ENCODE assay signal across 11 mouse cellular contexts in genomic region chr10:119054191-119055175, GRCm38 (mm10).
A peak's percentile ranks its signal among the peaks of the same experiment; 100 is the strongest.
DNase-seq lines count a peak whose midpoint lies in the region; ATAC-seq and TF ChIP-seq lines count a peak whose summit lies in the region.
"Had no signal": no experiment of that assay in that cellular context is flagged by ENCODE, and none has a peak within 500 bp of the region (broad histone marks: within the 10 kb centered on the region; RNA-seq: fewer than 3 reads in every experiment).

No protein-coding gene starts in this region.

- no peak for TF ChIP-seq POLR2A in kidney, adult 2 months (IDR thresholded peaks at IDR 0.05; ENCODE audit: low read depth, low read length)

- H3K27ac ChIP-seq in kidney, embryonic 15.5 days: peak overlapping the region; percentile 58; the same call in 1 of the 2 replicates
- H3K27ac ChIP-seq in kidney, adult 2 months (ENCODE audit: insufficient read depth, low read depth, low read length): no peak overlapping the region
- no peak overlapping the region for H3K27ac ChIP-seq in midbrain, embryonic 11.5 days (ENCODE audit: low read depth, low read length)
- no peak overlapping the region for H3K27ac ChIP-seq in midbrain, embryonic 10.5 days (replicated peaks)
- no peak overlapping the region for H3K27ac ChIP-seq in forebrain, embryonic 16.5 days (ENCODE audit: low read length)
- H3K27ac ChIP-seq in liver, postnatal 0 days (ENCODE audit: low read depth): no peak overlapping the region; the same call in 1 of the 2 replicates
- H3K27ac ChIP-seq: liver, embryonic 12.5 days had no signal

- no peak for TF ChIP-seq CTCF in kidney, adult 2 months (conservative IDR thresholded peaks at IDR 0.05; ENCODE audit: insufficient read depth, insufficient read length, low read depth, low read length)
- TF ChIP-seq CTCF in liver, postnatal 0 days (IDR thresholded peaks at IDR 0.05; ENCODE audit: low read depth): no peak

- H3K4me3 ChIP-seq in kidney, embryonic 15.5 days (replicated peaks): no peak overlapping the region
- H3K4me3 ChIP-seq in kidney, adult 2 months (ENCODE audit: insufficient read depth, low read depth, low read length): no peak overlapping the region
- no peak overlapping the region for H3K4me3 ChIP-seq in midbrain, embryonic 11.5 days (ENCODE audit: low read depth, low read length)
- no peak overlapping the region for H3K4me3 ChIP-seq in midbrain, embryonic 10.5 days
- H3K4me3 ChIP-seq in forebrain, embryonic 16.5 days (replicated peaks; ENCODE audit: low read length): no peak overlapping the region
- no peak overlapping the region for H3K4me3 ChIP-seq in liver, postnatal 0 days (ENCODE audit: low read depth, low read length)
- H3K4me3 ChIP-seq: liver, embryonic 12.5 days had no signal

- H3K36me3 ChIP-seq in kidney, embryonic 15.5 days: no peaks in the 10 kb centered on the region
- no peaks in the 10 kb centered on the region for H3K36me3 ChIP-seq in kidney, adult 2 months (ENCODE audit: control insufficient read depth, insufficient read depth, low read length)
- H3K36me3 ChIP-seq in midbrain, embryonic 11.5 days (ENCODE audit: control insufficient read depth, insufficient read depth, low read length): no peaks in the 10 kb centered on the region
- no peaks in the 10 kb centered on the region for H3K36me3 ChIP-seq in midbrain, embryonic 10.5 days
- no peaks in the 10 kb centered on the region for H3K36me3 ChIP-seq in forebrain, embryonic 16.5 days (ENCODE audit: control insufficient read depth, insufficient read depth)
- H3K36me3 ChIP-seq in liver, postnatal 0 days (replicated peaks; ENCODE audit: insufficient read depth, low read length): no peaks in the 10 kb centered on the region
- H3K36me3 ChIP-seq: liver, embryonic 12.5 days had no signal

- no peaks in the 10 kb centered on the region for H3K9me3 ChIP-seq in kidney, embryonic 15.5 days (replicated peaks)
- H3K9me3 ChIP-seq in midbrain, embryonic 11.5 days (ENCODE audit: control insufficient read depth, low read length): no peaks in the 10 kb centered on the region
- no peaks in the 10 kb centered on the region for H3K9me3 ChIP-seq in midbrain, embryonic 10.5 days (replicated peaks)
- no peaks in the 10 kb centered on the region for H3K9me3 ChIP-seq in forebrain, embryonic 16.5 days (ENCODE audit: control insufficient read depth, low read length)
- no peaks in the 10 kb centered on the region for H3K9me3 ChIP-seq in liver, postnatal 0 days (ENCODE audit: low read length)
- H3K9me3 ChIP-seq: liver, embryonic 12.5 days had no signal

- H3K4me2 ChIP-seq in kidney, embryonic 15.5 days: no peak overlapping the region
- no peak overlapping the region for H3K4me2 ChIP-seq in midbrain, embryonic 11.5 days
- H3K4me2 ChIP-seq in forebrain, embryonic 16.5 days (ENCODE audit: low read length): no peak overlapping the region; the same call in 1 of the 2 replicates
- H3K4me2 ChIP-seq in liver, postnatal 0 days (ENCODE audit: low read depth, low read length): no peak overlapping the region
- H3K4me2 ChIP-seq: liver, embryonic 12.5 days had no signal

- no peak for DNase-seq in kidney, adult 2 months
- DNase-seq in midbrain, embryonic 11.5 days (ENCODE audit: low spot score, missing footprints): peak; percentile 72
- no peak for DNase-seq in midbrain, embryonic 10.5 days (ENCODE audit: low spot score)
- DNase-seq in adipocyte (ENCODE audit: low spot score): peak; percentile 58
- DNase-seq in frontal cortex, postnatal 25 days (ENCODE audit: low spot score in 2 of 2): no peak
- no peak for DNase-seq in liver, postnatal 0 days
- DNase-seq: thymus, adult 2 months had no signal

- no peak overlapping the region for H3K9ac ChIP-seq in kidney, embryonic 15.5 days
- no peak overlapping the region for H3K9ac ChIP-seq in midbrain, embryonic 11.5 days (ENCODE audit: low read length)
- no peak overlapping the region for H3K9ac ChIP-seq in forebrain, embryonic 16.5 days (replicated peaks; ENCODE audit: low read depth, low read length)
- no peak overlapping the region for H3K9ac ChIP-seq in liver, postnatal 0 days (replicated peaks)
- H3K9ac ChIP-seq: liver, embryonic 12.5 days had no signal

- no peak for TF ChIP-seq EP300 in liver, postnatal 0 days (IDR thresholded peaks at IDR 0.05; ENCODE audit: low read depth)

- WGBS in kidney, embryonic 15.5 days: 74% methylated on average over 22 of the region's 22 CpGs
- WGBS in kidney, adult 2 months: 68% methylated on average over 22 of the region's 22 CpGs
- 89% methylated on average over 22 of the region's 22 CpGs for WGBS in midbrain, embryonic 11.5 days
- 92% methylated on average over 22 of the region's 22 CpGs for WGBS in midbrain, embryonic 10.5 days
- WGBS in forebrain, embryonic 16.5 days: 66% methylated on average over 22 of the region's 22 CpGs
- WGBS in liver, postnatal 0 days (ENCODE audit: insufficient replicate concordance): 75% methylated on average over 22 of the region's 22 CpGs

- H3K27me3 ChIP-seq in kidney, embryonic 15.5 days: 0 out of 2 replicates have a peak, but pooled peaks cover 4% of the 10 kb centered on the region
- no peaks in the 10 kb centered on the region for H3K27me3 ChIP-seq in kidney, adult 2 months (replicated peaks; ENCODE audit: control insufficient read depth, insufficient read depth, low read length)
- no peaks in the 10 kb centered on the region for H3K27me3 ChIP-seq in midbrain, embryonic 11.5 days (ENCODE audit: control insufficient read depth, insufficient read depth, low read length)
- no peaks in the 10 kb centered on the region for H3K27me3 ChIP-seq in midbrain, embryonic 10.5 days (ENCODE audit: low read depth, poor library complexity, severe bottlenecking)
- H3K27me3 ChIP-seq in forebrain, embryonic 16.5 days (replicated peaks; ENCODE audit: control insufficient read depth, insufficient read depth, low read length): no peaks in the 10 kb centered on the region
- no peaks in the 10 kb centered on the region for H3K27me3 ChIP-seq in liver, postnatal 0 days (ENCODE audit: insufficient read depth, low read length)

- H3K4me1 ChIP-seq in kidney, embryonic 15.5 days: peaks cover 36% of the 10 kb centered on the region
- H3K4me1 ChIP-seq in kidney, adult 2 months (ENCODE audit: control insufficient read depth, insufficient read depth, low read length): peaks cover 12% of the 10 kb centered on the region
- H3K4me1 ChIP-seq in midbrain, embryonic 11.5 days (ENCODE audit: control insufficient read depth, insufficient read depth, low read length): no peaks in the 10 kb centered on the region
- peaks cover 13% of the 10 kb centered on the region for H3K4me1 ChIP-seq in midbrain, embryonic 10.5 days
- peaks cover 13% of the 10 kb centered on the region for H3K4me1 ChIP-seq in forebrain, embryonic 16.5 days (replicated peaks; ENCODE audit: control insufficient read depth, insufficient read depth, low read length)
- peaks cover 8% of the 10 kb centered on the region for H3K4me1 ChIP-seq in liver, postnatal 0 days (ENCODE audit: insufficient read depth)

- no peak for ATAC-seq in kidney, embryonic 15.5 days (replicated peaks; ENCODE audit: low FRiP score)
- no peak for ATAC-seq in midbrain, embryonic 11.5 days (ENCODE audit: low FRiP score)
- peak; percentile 51; the same call in 1 of the 2 replicates for ATAC-seq in forebrain, embryonic 16.5 days
- ATAC-seq in liver, postnatal 0 days: no peak
- ATAC-seq: intestine, embryonic 16.5 days; liver, embryonic 12.5 days had no signal

Comparison
In these comparisons a context has a peak if more than half of its experiments do, and no peak if none do; other contexts are left out.
1. DNase-seq: peak in midbrain, embryonic 11.5 days (single experiment) and adipocyte (single experiment); none in kidney, adult 2 months (single experiment), midbrain, embryonic 10.5 days (single experiment), frontal cortex, postnatal 25 days (0 of 2) and liver, postnatal 0 days (single experiment).